Mouse (Mus musculus): ENCODE results near the gene Col27a1.

Gene Col27a1

DNA sequence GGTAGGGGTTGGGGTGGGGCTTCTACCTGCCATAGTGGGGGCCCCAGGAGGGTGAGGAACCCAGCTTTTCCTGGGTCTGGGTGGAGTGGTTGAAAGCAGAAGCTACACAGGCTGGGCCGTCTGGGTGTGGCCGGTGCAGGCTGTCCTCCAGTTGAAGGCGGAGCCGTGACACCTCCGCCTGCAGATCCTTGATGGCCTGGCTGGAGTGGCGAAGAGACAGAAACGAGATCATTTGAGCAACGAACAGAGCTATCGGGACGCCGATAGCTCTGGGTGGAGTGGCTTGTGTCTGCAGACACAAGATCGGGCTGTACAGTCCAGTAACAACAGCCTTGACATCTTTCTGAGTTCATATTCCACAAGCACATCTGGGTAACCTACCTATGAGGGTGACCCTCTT lies 160.5 kb downstream of the Col27a1 start:
- DNase-seq (ENCODE audit: low spot score), result no peak

DNA sequence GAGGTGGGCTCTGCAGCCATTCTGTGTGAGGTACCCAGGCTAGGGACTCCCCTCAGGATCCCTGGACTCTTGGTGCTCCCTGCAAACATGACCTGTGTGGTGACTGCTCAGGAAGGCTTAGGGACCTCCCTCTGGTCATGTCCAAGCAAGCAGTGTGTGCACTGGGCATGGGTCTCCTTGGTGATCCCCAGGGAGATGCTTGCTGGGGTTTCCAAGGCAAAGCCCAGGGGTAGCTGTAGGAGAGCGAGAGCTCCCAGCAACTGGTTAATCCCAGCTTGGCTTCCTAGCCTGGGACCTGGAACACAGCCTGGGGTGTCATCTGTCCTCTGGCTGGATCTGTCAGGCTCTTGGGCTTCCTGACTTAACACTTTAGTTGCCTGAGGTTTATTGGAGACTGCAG lies 161.6 kb downstream of the Col27a1 start:
- no peak for DNase-seq (ENCODE audit: low spot score)

DNA sequence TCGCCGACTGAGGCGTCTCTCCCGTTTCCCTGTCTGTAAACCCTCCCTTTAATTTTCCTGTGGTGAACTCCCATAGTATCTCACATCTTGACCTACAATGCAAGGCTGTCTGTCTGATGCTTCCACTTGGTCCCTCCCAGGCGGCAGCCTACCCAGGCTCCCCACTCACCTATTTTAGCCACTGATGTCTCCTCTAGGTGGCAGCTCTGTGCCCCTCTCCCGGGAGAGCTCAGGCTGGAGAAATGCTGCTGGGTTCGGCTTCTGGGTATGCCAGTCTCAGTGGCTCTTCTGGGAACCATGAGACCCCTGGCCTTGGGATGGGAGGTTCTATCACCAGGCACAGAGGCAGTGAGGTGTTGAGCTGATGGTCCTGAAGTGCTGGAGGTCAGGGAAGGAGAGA lies 163.7 kb downstream of the Col27a1 start:
- no peak for DNase-seq (ENCODE audit: low spot score)

DNA sequence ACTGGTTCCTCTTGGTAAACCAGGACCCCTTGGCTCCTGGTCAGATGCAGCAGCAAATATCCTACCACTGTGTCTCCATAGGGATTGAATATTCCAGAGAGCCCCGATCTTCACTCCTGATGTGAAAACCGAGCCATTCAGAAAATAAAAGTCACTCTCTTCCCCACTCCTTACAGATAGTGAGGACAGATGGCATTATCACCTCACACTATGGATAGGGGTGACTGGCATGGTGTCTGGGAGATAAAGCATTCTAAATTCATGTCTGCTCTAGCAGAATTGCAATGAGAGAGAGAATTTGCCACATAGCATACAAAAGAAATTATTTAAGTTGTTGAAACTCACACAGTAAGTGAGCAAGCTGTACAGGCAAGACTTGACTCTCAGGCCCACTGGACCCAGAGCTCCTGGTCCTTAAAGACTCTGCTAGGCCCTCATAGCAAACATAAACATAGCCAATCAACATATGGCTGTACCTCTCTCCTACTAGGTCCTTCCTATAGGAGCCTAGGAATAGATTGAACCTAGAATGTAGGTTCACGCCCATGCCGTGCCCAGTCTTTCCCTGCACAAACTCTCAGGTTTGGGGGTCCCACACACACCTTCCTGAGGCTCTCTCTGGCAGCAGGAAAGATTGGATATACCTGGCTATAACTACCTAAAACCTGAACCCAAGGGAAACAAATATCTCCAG lies 169.0 kb downstream of the Col27a1 start:
- no peak for DNase-seq (ENCODE audit: low spot score)

DNA sequence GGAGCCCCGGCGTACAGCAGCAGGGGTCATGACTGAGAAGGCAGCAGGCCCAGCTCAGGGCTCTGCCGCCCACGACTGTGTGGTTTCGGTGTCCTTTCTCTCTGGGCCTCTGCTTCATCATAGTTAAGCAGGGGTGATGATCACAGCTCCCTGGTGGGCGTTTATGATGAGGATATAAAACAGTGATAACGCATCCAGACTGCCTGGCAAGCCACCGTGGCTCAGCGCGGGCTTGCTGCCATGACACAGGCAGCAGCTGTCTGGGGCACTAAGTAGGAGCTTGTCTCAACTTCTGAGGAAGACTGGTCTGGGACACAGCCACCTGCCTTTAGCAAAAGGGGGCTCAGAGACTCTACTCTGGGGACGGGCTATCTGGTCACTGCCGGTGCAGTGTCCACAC lies 169.7 kb downstream of the Col27a1 start:
- DNase-seq (ENCODE audit: low spot score), result no peak

DNA sequence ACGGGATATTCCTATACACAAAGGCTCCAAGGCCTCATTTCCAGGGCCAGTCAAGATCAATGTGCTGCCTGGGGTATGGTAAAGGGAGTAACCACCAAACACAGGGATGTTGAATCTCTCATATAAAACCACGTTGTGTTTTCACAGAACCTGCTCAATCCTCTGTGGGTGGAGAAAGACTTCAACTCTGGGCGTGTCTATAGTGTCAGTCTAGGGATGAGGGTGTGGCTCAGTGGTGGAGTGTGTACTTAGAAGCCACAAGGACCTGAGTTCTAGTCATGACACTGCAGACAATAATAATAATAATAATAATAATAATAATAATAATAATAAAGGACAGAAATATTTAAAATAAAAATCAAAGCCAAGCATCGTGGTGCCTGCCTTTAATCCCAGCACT lies 170.5 kb downstream of the Col27a1 start:
- DNase-seq (ENCODE audit: low spot score), result no peak
